Mouse (Mus musculus) testis, adult 2 months (tissue): ENCODE measurements around the gene Olfr902. TPM values are rescaled to one million over a fixed set of nuclear protein-coding genes. Genes with fewer than 3 reads are reported as not detected.
"Not testable (repeated sequence)": the region's sequence is repeated elsewhere in the genome, so short reads cannot be mapped to it uniquely, and the experiment has no call there.

Experiments
- H3K27ac ChIP-seq: fragments of 200-500 bp; 2 replicates; pipeline ENCODE4 v1.5.1; 2012; ENCODE audit warnings: low read depth, low read length; ENCODE audit not compliant: control insufficient read depth, insufficient read depth
- H3K27me3 ChIP-seq: fragments of 200-500 bp; 2 replicates; pipeline ENCODE4 v1.6.1; 2012; ENCODE audit warnings: mild to moderate bottlenecking, low read length, moderate library complexity; ENCODE audit not compliant: control insufficient read depth, insufficient read depth
- H3K36me3 ChIP-seq: fragments of 200-500 bp; 2 replicates; pipeline ENCODE4 v1.6.1; 2012; ENCODE audit warnings: mild to moderate bottlenecking, low read length; ENCODE audit not compliant: control insufficient read depth, insufficient read depth
- H3K4me1 ChIP-seq: fragments of 200-500 bp; 2 replicates; pipeline ENCODE4 v1.6.1; 2012; ENCODE audit warnings: low read length; ENCODE audit not compliant: control insufficient read depth, insufficient read depth
- H3K4me3 ChIP-seq: fragments of 200-500 bp; 2 replicates; pipeline ENCODE4 v1.5.1; 2012; ENCODE audit warnings: low read depth, mild to moderate bottlenecking, low read length, moderate library complexity, mixed read lengths; ENCODE audit not compliant: control insufficient read depth
- CTCF ChIP-seq: fragments of 200-500 bp; IDR thresholded peaks from 2 replicates; pipeline ENCODE4 v1.5.1; 2012; ENCODE audit warnings: low read depth, mild to moderate bottlenecking, inconsistent platforms, low read length, moderate library complexity; ENCODE audit not compliant: control insufficient read depth, insufficient read depth, insufficient replicate concordance
- POLR2A ChIP-seq: fragments of 200-500 bp; IDR thresholded peaks from 2 replicates; pipeline ENCODE4 v1.6.1; 2012; ENCODE audit warnings: low read depth, mild to moderate bottlenecking, inconsistent platforms, low read length, moderate library complexity; ENCODE audit not compliant: control insufficient read depth
- polyA plus RNA-seq: library from polyadenylated mRNA; depleted of rRNA; stranded (reverse); fragments of >200 nt; gene quantifications from 2 replicates; pipeline ENCODE4 v1.2.3, GENCODE M21; 2012; rRNA removed

Olfr902 gene
- polyA plus RNA-seq = not detected in 2 replicates

GRCm38 (mm10) chr9:38447352-38447751 lies at the start of gene Olfr902:
TSS of gene Olfr902 (plus strand) at chr9:38447652.
- no peaks in the 10 kb centered on the region for H3K27me3 ChIP-seq
- no peak within 1 kb of the TSS for H3K27ac ChIP-seq
- TF ChIP-seq CTCF = no peak
- TF ChIP-seq POLR2A = no peak
- no peak within 1 kb of the TSS for H3K4me3 ChIP-seq
- no peaks in the 10 kb centered on the region for H3K36me3 ChIP-seq
- no peaks in the 10 kb centered on the region for H3K4me1 ChIP-seq

- Histone ChIP-seq H3K36me3 (no peaks in the 10 kb centered on the region), H3K27ac (no peak within 1 kb of the TSS), H3K27me3 (no peaks in the 10 kb centered on the region), H3K4me1 (no peaks in the 10 kb centered on the region), H3K4me3 (no peak within 1 kb of the TSS)
- no peak for TF ChIP-seq POLR2A
- no peak for TF ChIP-seq CTCF
These were observed 46.1 kb upstream of the Olfr902 start, which contains the start of gene Olfr147 for GRCm38 (mm10) chr9:38401398-38401797. TSS of gene Olfr147 (plus strand) at chr9:38401698.

- not testable (repeated sequence) for H3K4me3 ChIP-seq, H3K4me1 ChIP-seq, H3K36me3 ChIP-seq, H3K27ac ChIP-seq, H3K27me3 ChIP-seq
These were observed 40.0 kb upstream of the Olfr902 start for GRCm38 (mm10) chr9:38407502-38407901.

GRCm38 (mm10) chr9:38413502-38413901 lies 34.0 kb upstream of the Olfr902 start:
- not testable (repeated sequence) for H3K4me1 ChIP-seq, H3K4me3 ChIP-seq, H3K27me3 ChIP-seq, H3K27ac ChIP-seq, H3K36me3 ChIP-seq

- H3K4me1 ChIP-seq = no peaks in the 10 kb centered on the region
- no peak overlapping the region for H3K4me3 ChIP-seq
- no peak overlapping the region for H3K27ac ChIP-seq
- no peak for TF ChIP-seq POLR2A
- TF ChIP-seq CTCF = no peak
- H3K27me3 ChIP-seq = no peaks in the 10 kb centered on the region
- H3K36me3 ChIP-seq = no peaks in the 10 kb centered on the region
These were observed 23.7 kb upstream of the Olfr902 start for GRCm38 (mm10) chr9:38423801-38424200.

- Histone ChIP-seq H3K4me3 (no peak overlapping the region), H3K36me3 (no peaks in the 10 kb centered on the region), H3K27me3 (no peaks in the 10 kb centered on the region), H3K27ac (no peak overlapping the region), H3K4me1 (no peaks in the 10 kb centered on the region)
- no peak for TF ChIP-seq POLR2A
- TF ChIP-seq CTCF = no peak
These were observed 20.4 kb upstream of the Olfr902 start for GRCm38 (mm10) chr9:38427026-38427425.

GRCm38 (mm10) chr9:38429155-38429554 lies 18.3 kb upstream of the Olfr902 start, which contains the start of gene Olfr901:
TSS of gene Olfr901 (plus strand) at chr9:38429455.
- TF ChIP-seq CTCF (no peak), POLR2A (no peak)
- no peak within 1 kb of the TSS for H3K27ac ChIP-seq
- no peaks in the 10 kb centered on the region for H3K27me3 ChIP-seq
- H3K4me3 ChIP-seq = no peak within 1 kb of the TSS
- H3K4me1 ChIP-seq = no peaks in the 10 kb centered on the region
- H3K36me3 ChIP-seq = no peaks in the 10 kb centered on the region

GRCm38 (mm10) chr9:38462844-38463243 lies 15.4 kb downstream of the Olfr902 start, which contains the start of gene Olfr904:
TSS of gene Olfr904 (plus strand) at chr9:38463144.
- Histone ChIP-seq H3K4me3 (no peak within 1 kb of the TSS), H3K4me1 (no peaks in the 10 kb centered on the region), H3K27ac (no peak within 1 kb of the TSS), H3K36me3 (no peaks in the 10 kb centered on the region), H3K27me3 (no peaks in the 10 kb centered on the region)
- TF ChIP-seq POLR2A (no peak), CTCF (no peak)
